13 mouse cellular contexts compared by ENCODE assay signal in genomic region chr16:49967110-49967509, GRCm38 (mm10).
"Had no signal": no experiment of that assay in that cellular context is flagged by ENCODE, and none has a peak within 500 bp of the region (broad histone marks: within the 10 kb centered on the region; RNA-seq: fewer than 3 reads in every experiment).

No protein-coding gene starts in this region.

- H3K9me3 ChIP-seq: limb, embryonic 10.5 days; liver, embryonic 15.5 days; midbrain, embryonic 13.5 days; neural tube, embryonic 13.5 days had no signal

- H3K36me3 ChIP-seq: limb, embryonic 10.5 days; liver, embryonic 15.5 days; midbrain, embryonic 13.5 days; neural tube, embryonic 13.5 days had no signal

- H3K9ac ChIP-seq: liver, embryonic 15.5 days; midbrain, embryonic 13.5 days; neural tube, embryonic 13.5 days had no signal

- ATAC-seq: midbrain, embryonic 13.5 days had no signal

- H3K4me2 ChIP-seq: liver, embryonic 11.5 days; liver, embryonic 15.5 days; midbrain, embryonic 13.5 days; neural tube, embryonic 13.5 days had no signal

- DNase-seq: kidney, adult 11 months; kidney, postnatal 10 days; kidney, postnatal 4 days; right cerebral cortex, postnatal 14 days; thymus, adult 18-20 months; thymus, postnatal 14 days had no signal

- H3K27me3 ChIP-seq: liver, embryonic 15.5 days; midbrain, embryonic 13.5 days; neural tube, embryonic 13.5 days had no signal

- H3K27ac ChIP-seq: layer of hippocampus, adult 2 months; left cerebral cortex, adult 2 months; limb, embryonic 10.5 days; liver, embryonic 15.5 days; midbrain, embryonic 13.5 days; neural tube, embryonic 13.5 days had no signal

- H3K4me3 ChIP-seq: layer of hippocampus, adult 2 months; left cerebral cortex, adult 2 months; limb, embryonic 10.5 days; liver, embryonic 15.5 days; midbrain, embryonic 13.5 days; neural tube, embryonic 13.5 days had no signal
